Mouse (Mus musculus) mouse trophoblast stem cell (cell line): ENCODE measurements around the gene Ggnbp2.
"Not testable (repeated sequence)": the region's sequence is repeated elsewhere in the genome, so short reads cannot be mapped to it uniquely, and the experiment has no call there.

Source experiments
- in situ Hi-C, 2 experiments: fragments of 300-500 bp; cut with MseI, MboI; formaldehyde crosslinking; loops; 2 replicates in 1 of 2; 3 replicates in 1 of 2; pipeline ENCODE4 v1.15.1; 2025

Gene Ggnbp2

DNA sequence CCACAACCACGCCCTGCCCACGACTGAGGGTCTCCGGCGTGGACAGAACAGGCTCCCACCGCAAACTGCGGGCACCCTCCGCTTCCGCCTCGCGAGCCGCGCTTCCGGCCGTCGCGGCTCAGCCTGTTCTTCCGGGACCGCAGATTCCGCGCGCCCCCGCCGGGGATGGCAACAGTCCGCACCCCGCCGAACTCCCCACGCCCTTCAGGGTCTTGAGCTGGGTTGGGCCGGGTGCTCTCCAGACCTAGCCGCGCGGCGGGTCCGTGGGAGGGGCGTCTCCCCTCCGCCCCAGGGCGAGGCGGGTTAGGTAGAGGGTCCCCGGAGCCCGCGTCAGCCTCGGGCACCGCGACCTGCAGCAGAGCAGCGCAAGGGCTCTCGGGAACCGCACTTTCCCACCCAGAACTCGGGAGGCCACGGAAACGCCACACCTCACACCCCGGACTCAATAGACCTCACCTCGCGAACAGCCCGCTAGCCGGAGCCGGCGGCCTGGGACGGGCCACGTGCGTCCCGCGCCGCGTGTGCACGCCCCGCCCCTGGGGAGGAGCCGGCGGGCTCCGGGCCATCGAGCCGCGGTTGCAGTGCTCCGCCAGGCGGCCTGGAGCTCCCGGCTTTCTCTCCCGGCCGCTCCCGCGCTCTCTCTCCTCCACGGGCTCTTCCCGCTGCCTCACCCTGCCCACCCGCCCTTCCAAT is 9.3 kb upstream of the Ggnbp2 start, which contains the start of the genes Myo19 and Pigw:
TSS of gene Myo19 (plus strand) at position 377 of the 693 bp plus-strand sequence.
TSS of gene Pigw (minus strand) at position 514 of the 693 bp plus-strand sequence.
- in situ Hi-C loops: no loop called here

DNA sequence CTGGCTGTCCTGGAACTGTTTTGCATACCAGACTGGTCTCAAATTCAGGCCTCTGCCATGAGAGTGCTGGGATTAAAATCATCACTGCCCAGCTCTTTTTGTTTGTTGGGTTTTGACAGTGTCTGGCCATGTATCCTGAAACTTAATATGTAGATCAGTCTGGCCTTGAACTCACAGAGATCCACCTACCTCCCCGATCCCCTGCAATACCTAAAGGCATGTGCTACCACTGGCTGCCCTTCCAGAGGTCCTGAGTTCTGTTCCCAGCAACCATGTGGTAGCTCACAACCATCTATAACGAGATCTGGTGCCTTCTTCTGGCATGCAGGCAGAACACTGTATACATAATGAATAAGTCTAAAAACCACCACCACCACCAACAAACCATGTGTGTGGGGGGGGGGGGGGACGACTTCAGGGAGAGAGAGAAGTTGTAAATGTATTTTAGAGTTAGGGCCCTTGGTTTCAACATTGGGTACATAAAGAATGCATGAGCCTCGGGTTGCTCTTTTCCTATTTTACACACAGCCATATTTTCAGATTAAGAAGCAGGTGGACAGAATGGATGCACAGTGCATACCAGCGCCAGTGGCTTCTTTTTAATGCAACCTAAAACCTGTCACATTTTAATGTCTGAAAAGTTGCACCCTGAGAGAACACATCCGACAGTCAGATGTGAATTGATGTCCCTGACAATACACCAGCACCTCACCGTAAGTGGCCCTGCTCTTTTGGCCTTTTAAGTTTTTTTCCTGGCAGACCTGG is 8.6 kb upstream of the Ggnbp2 start:
- in situ Hi-C loops: no loop called here

DNA sequence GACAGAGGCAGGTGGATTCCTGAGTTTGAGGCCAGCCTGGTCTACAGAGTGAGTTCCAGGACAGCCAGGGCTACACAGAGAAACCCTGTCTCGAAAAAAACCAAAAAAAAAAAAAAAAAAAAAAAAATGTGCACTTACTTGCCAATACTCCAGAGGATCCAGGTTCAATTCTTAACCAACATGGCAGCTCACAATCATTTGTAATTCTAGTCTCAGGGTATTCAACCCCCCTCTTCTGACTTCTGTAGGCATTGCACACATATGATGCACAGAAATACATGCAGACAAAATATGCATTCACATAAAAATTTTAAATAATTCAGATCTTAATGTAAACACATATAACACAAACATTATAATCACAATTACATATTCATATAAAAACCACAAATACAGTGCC is 5.4 kb upstream of the Ggnbp2 start:
- in situ Hi-C loops: not testable (repeated sequence)

DNA sequence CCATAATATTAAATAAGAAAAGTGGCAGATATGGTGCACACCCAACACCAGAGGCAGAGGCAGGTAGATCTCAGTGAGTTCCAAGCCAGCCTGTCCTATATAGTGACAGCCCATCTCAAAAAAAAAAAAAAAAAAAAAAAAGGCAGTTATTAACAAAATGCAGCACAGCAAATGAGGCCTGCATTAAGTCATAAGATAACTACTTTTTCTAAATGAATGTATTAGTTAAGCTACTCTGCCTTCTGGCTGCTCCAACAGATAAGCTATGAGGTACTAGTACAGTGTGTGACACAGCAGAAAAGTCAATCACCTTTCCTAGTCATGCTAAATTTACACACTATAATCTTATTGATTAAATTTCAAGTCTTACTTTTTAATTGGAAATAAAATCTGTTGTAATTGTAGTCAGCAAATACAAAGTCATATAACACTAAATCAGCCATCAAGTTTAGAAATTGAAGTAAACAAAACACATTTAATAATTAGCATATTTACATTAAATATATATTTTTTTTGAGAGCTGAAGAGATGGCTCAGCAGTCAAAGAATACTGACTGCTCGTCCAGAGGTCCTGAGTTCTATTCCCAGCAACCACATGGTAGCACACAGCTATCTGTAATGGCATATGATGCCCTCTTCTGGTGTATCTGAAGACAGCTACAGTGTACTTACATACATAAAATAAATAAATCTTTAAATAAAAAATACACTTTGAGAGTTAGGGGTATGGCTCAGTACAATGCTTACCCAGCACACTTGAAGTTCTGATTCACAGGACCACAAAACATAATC is 2.6 kb upstream of the Ggnbp2 start:
- in situ Hi-C loops: no loop called here

DNA sequence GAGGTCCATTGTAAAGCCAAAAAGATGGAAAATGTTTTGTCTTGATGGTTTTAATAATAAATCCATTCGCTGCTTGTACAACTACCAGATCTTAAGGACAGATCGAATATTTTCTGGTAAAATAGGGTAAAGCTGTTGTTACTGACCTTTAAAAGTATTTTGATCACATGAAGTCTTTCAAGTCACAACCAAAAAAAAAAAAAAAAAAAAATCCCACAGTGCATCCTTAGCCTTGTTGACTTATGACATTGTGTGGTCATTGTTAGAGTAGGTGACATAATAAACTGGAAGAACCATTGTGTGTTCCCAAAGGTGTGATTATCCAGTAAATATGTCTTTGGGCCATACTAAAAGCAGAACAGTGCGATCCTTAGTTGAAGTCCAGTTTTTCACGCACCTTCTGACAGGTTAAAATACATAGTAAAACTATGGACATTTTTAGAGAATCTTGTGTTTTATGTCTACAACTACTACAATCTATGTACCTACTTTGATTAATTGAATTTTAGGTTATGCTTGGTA is 992 bp upstream of the Ggnbp2 start:
- in situ Hi-C loops: no loop called here

DNA sequence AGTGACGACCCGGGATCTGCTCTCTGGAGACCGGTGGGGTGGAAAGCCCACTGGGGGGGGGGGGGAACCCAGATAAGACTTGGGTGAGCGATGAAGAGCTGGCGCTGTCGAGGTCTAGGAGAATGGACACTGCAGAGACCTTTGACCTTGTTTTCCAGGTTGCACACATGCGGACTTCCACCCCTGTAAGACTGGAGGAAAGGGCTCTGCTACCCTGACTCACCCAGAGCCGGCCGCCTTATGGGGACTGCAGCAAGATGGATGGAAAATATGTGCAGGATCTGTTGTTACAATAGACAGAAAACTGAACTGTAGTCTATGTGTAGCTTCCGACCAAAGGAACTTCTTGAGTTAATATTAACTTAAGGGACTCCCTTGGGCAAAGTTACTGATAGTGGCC is 429 bp upstream of the Ggnbp2 start:
- in situ Hi-C loops: no loop called here

DNA sequence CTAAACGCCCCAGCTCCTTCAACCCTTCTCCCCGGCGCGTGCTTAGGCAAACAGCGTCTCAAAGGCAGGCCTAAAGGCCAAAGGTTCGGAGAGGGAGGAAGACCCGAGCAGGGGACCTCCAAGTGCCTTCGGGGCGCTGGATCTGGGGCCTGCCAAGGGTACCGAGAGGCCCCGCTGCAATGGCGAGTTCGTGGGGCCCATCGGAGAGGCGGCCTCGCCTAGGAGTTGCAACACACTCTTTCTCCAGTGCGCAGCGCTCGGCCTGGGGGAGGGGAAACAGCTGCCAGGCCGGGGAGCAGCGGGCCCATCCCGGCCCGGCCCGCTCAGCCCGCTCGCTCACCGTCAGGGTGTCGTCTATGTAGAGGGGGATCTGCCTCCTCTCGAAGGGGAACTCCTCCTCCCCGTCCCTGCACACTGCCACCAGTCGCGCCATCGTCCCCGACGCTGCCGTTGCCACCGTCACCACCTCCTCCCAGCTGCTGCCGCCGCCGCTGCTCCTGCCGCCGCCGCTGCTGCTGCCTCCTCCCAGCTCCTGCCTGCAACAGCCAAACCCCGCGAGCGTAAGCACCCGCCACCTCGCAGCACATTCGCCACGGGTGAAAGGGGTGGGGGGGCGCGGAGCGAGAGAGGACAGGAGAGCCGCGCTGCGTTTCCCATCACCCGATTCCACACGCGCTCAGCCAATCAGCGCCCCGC is 932 bp downstream of the Ggnbp2 start:
- in situ Hi-C loops: no loop called here

DNA sequence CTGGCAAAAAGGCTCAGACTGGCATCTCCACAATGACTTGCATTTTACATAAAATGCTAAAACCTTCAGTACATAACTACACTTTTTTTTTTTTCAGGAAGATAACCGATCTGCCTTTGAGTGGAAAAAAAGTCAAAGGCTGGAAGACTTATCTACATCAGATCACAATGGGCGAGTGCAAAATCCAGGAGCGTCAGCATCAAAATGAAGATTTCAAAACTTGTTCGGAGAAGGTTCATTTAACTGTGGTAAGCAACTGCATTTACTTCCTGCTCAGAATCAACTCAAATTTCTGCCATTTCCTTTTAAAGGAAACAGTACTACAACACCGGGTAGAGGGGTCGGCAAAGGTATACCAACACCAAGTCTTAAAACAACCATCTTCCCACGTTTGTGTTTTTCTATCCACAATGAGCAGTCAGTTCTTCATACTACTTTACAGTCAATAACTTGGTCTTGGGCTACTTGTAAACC is 1.8 kb downstream of the Ggnbp2 start:
- in situ Hi-C loops: no loop called here

DNA sequence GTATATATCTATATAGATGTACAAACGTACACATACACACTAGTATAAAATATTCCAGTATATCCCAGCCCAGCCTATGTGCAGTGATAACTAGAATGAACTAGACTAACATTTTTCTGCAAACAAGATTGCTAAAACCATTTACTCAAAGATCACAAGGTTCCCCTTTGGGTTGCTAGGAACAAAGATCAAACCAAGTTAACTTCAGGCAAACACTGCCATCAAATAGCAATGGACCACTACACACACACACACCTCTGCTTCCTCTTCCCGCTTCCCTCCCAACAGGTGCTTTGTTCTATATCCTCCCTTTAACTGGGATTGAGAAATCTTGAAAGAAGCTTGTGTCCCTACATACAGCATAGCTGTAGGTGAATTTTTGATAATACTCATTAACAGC is 3.0 kb downstream of the Ggnbp2 start:
- in situ Hi-C loops: no loop called here

DNA sequence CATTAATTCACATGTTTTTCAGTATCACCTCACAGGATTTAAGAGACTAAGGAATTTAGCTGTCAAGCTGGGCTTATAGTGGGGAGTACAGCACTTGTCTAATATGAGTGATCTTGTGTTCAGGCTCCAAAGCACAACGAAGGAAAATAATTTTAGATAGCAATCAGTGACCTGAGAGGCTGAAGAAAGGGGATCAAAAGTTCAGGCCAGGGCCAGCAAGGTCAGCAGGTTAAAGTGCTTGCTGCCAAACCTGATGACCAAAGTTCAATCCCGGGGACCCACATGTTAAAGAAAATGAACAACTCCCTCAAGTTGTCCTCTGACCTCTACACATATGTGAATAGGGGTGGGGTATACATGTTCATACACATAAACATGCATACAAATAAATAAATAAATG is 5.3 kb downstream of the Ggnbp2 start:
- in situ Hi-C loops: no loop called here

DNA sequence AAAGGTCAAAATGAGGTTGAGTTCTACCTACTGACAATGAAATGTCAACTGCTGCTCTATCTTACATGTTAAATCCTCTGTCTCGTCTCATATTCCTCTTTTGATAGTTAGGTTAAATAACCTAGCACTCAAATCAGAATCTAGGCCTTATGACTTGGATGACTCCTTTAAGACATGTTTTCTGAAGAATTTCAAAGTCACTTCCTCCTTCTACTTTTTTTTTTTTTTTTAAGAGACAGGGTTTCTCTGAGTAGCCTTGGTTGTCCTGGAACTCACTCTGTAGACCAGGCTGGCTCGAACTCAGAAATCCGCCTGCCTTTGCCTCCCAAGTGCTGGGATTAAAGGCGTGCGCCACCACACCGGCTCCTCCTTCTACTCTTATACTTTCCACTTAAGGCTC is 15.3 kb downstream of the Ggnbp2 start:
- in situ Hi-C loops: no loop called here

DNA sequence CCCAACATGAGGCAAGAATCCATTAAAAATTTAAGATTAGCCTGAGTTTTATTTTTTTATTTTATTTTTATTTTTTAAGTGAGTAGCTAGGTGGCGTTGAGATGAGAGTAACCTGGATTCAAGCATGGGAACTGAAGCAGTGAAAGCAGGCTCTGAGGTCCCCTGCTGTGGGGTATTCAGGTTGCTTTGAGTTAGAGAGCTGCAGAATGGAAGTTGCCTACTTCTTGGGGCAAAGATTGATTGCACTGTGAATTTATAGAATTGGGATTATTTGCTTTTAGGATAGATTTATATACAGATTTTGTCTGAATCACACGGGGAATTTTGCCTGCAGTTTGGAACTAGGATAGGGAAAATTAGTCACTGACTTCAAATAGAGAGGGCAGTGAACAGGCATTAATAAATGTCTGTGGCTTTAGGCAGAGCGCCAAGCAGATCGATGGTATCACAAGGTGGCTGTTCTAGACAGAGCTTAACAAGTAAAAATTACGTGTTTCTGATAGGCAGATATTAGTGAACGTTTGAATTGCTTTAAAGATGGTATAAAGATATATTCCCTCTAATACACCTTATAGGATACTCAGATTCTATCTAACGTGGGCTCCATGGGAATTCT is 23.0 kb downstream of the Ggnbp2 start:
- in situ Hi-C loops: no loop called here

DNA sequence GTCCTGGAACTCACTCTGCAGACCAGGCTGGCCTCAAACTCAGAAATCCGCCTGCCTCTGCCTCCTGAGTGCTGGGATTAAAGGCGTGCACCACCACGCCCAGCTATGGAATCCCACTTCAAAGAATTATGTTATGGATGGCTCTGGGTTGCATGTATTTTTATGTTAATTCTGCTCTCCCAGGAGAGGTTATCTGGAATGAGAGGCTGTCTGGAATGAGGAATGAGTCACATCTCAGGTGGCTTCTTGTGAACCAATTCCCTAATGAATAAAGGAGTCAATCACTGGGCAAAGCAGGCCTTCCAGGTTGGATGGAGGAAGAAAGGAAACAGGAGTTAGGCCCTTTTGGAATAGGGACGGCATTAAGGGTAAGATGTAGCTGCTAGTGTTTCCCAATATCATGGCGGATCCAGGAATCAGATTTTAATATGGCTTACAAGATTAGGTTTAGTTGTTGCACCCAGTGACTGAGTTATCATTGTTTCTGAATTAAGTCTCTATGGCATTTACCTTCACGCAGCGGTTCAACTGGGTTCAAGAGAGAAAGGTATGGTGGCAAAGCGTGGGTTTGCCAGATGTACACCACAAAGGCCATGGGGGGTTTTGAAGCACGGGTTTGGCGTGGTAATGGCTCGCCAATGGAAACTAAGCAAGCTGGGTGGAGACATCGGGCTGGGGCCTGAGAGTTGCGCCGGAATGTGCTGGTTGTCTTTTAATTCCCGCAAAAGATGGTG is 23.7 kb downstream of the Ggnbp2 start:
- in situ Hi-C loops: no loop called here

DNA sequence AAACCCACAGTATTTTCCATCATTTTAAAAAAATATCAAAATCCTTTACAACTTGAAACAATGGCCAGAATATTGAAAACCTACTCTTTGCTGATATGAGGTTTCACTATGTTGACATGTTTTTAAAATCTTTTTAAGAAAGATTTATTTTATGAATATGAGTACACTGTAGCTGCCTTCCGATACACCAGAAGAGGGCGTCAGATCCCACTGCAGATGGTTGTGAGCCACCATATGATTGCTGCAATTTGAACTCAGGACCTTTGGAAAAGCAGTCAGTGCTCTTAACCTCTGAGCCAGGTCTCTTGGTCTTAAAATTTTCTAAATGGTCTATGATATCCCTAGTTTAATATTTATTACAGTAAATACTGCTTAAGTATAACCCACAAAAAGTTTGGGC is 31.3 kb downstream of the Ggnbp2 start:
- in situ Hi-C loops: no loop called here

DNA sequence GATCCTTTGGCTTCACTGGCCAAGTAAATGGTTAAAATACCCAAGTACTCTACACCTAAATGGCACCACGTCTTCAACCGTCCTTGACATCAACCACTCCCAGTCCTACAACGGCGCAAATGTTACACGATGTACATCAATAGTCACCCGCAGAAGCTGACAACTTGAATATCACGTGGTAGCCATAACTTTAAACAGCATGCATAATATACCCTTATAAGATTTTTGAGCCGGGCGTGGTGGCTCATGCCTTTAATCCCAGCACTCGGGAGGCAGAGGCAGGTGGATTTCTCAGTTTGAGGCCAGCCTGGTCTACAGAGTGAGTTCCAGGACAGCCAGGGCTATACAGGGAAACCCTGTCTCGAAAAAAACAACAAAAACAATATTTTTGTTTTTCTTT is 41.1 kb downstream of the Ggnbp2 start:
- in situ Hi-C loops: not testable (repeated sequence)

DNA sequence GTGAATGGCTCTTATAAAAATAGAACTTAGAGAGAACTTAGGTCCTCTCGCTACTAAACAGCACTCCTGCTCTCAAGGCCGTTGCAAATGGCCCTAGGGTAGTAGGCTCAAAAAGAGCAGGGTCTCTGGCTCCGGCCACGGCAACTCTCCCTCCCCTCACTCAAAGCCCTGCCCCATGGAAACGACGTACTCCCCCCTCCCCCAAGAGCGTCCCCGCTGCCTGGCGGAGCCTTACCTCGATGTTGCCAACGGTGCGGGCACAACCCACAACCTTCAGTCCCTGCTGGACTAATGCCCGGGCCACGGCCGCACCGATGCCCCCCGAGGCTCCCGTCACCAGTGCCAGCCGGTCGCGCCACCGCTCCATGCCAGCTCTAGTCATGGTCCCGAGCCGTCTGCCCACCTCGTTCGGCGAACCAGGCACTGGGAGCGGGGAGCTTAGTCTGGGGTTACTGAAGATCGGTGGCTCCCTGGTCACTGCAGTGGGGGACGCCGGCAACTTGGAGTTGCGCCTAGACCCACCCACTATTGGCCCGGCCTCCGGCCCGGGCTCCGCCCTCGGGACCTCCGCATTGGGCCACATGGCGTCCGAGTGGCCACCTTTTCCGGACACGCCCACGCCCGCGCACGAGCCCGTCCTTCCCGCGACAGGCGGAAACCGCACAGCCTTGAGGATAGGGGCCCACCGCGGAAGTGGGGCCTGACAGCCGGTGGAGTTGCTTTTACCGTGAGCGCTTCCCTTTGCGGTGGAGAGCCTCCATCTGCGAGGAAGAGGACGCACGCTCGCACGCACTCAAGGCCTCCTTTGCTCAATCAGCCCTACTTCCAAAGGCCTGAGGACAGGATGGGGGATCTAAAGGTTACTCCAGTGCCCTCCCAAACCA is 41.9 kb downstream of the Ggnbp2 start, which contains the start of gene Dhrs11:
TSS of gene Dhrs11 (minus strand) at position 479 of the 884 bp plus-strand sequence.
- in situ Hi-C loops: no loop called here

DNA sequence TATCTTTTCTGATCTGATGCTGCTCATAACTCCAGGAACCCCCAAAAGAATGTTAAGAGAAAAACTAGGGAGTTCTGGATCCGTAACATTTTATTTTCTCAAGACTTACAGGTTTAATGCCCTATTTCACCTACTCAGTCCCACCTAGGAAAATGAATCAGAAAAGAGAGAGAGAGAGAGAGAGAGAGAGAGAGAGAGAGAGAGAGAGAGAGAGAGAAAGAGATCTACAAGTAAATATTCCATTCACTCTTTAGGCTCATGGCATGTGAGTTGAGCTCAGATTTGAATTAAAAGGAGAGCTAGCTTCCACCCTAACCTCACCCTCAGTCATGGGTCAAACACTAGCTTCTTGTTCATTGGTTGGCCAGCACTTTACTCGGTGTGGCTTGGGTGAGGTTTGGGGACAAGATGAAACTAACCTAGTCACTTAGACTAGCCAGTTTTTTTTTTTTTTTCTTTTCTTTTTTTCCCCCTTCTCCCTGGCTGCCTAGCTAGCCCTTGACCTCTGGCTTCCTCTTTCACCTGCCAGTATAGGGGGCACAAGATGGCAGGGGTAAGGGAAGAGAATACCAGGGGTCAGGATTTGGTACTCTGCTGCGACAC is 42.6 kb downstream of the Ggnbp2 start:
- in situ Hi-C loops: no loop called here

DNA sequence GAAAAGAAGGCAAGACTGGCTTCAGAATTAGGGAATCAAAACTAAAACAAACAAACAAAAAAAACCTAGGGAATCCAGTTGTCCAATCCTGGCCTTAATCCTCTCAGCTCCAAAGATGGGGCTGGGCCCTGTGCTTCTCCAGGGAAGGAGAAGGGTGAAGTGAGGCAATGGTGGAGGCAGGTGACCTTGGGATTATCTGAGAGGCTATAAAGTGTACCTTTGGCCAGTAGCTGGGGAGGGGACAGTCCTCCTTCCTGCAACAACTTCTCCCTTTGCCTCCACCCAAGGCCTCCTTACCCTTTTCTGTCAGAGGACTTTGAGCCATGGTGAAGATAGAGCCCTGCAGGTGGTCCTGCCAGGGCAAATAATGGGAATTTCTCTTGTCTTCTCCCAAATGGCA is 43.1 kb downstream of the Ggnbp2 start:
- in situ Hi-C loops: no loop called here

DNA sequence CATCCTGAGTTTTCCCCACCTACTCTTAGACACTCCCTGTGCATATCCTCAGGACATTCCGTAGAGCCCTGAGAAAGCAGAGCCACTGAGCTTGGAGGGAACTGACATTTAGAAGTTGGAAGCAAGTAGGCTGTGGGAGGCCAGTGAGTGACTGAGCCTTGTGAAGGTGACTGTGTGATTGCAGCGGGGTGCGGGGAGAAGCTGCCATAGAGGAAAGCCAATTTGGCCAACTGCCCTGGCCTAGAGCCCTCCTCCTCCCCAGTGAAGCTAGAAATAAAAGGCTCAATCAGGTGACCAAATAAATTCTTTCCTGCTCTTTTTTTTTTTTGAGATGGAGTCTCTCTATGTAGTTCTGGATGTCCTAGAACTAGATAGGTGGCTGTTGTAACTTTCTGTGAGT is 44.4 kb downstream of the Ggnbp2 start:
- in situ Hi-C loops: no loop called here
